Mouse (Mus musculus): ENCODE data around the gene Glb1l2.

Glb1l2 gene

GRCm38 (mm10) chr9:26733206-26733891 is 72.9 kb downstream of the Glb1l2 start, which contains the start of gene B3gat1:
B3gat1 (plus strand) TSS chr9:26733728.
- DNase-seq (ENCODE audit: low read depth in 1 of 2, low spot score in 2 of 2) = no peak

GRCm38 (mm10) chr9:26728556-26728955 is 77.7 kb downstream of the Glb1l2 start:
- no peak for DNase-seq (ENCODE audit: low read depth in 1 of 2, low spot score in 2 of 2)

- no peak for DNase-seq (ENCODE audit: low read depth in 1 of 2, low spot score in 2 of 2)
Measured at GRCm38 (mm10) chr9:26727445-26727844, 78.8 kb downstream of the Glb1l2 start.

- DNase-seq (ENCODE audit: low read depth in 1 of 2, low spot score in 2 of 2) = no peak
Measured at GRCm38 (mm10) chr9:26725709-26726108, 80.6 kb downstream of the Glb1l2 start.

GRCm38 (mm10) chr9:26721771-26722170 is 84.5 kb downstream of the Glb1l2 start:
- no peak for DNase-seq (ENCODE audit: low read depth in 1 of 2, low spot score in 2 of 2)

GRCm38 (mm10) chr9:26718388-26718787 is 87.9 kb downstream of the Glb1l2 start:
- no peak for DNase-seq (ENCODE audit: low read depth in 1 of 2, low spot score in 2 of 2)
